Mouse (Mus musculus): Measurements from ENCODE around the gene Csde1.

GRCm38 (mm10) chr3:103091753-103092152, 71.5 kb downstream of the Csde1 start:
- TF ChIP-seq TAL1 (conservative IDR thresholded peaks at IDR 0.05; ENCODE audit: low read depth, low read length) (no peak), CTCF (IDR thresholded peaks at IDR 0.05; ENCODE audit: low read depth, low read length) (no peak), GATA1 (IDR thresholded peaks at IDR 0.05; ENCODE audit: borderline replicate concordance, low read length) (no peak), GATA2 (IDR thresholded peaks at IDR 0.05; ENCODE audit: borderline replicate concordance, low read depth, low read length) (no peak)

Data from G1E (cell line).